Mouse (Mus musculus) MEL (cell line): ENCODE measurements around the gene Dock7. TPM values are rescaled to one million over a fixed set of nuclear protein-coding genes. Genes with fewer than 3 reads are reported as not detected.
A peak's percentile ranks its signal among the peaks of the same experiment; 100 is the strongest.

Source experiments
- DNase-seq: peaks from one replicate; pipeline ENCODE4 v3.0.0; 2011; ENCODE audit warnings: low read depth, low spot score
- H3K27ac ChIP-seq: 2 replicates; pipeline ENCODE4 v1.5.1; 2012; ENCODE audit warnings: low read depth, mild to moderate bottlenecking, control low read depth, low read length, moderate library complexity; ENCODE audit not compliant: control insufficient read depth
- H3K27me3 ChIP-seq, 2 experiments: fragments of 150-350 bp in 1 of 2; sonication (generic) in 1 of 2; 2 replicates each; pipeline ENCODE4 v1.6.1; 2012; ENCODE audit warnings: low read length in 2 of 2, mild to moderate bottlenecking in 2 of 2, improper control_type of control experiment in 1 of 2, moderate library complexity in 1 of 2; ENCODE audit not compliant: insufficient read depth in 2 of 2, control insufficient read depth in 1 of 2
- H3K36me3 ChIP-seq, 2 experiments: 2 replicates each; pipeline ENCODE4 v1.6.1; 2012 to 2014; ENCODE audit warnings: low read length in 2 of 2, improper control_type of control experiment in 1 of 2, inconsistent platforms in 1 of 2, mild to moderate bottlenecking in 1 of 2; ENCODE audit not compliant: insufficient read depth in 2 of 2, control insufficient read depth in 1 of 2
- H3K4me1 ChIP-seq, 2 experiments: fragments of 150-350 bp in 1 of 2; sonication (generic) in 1 of 2; 2 replicates each; pipeline ENCODE4 v1.6.1; 2012; ENCODE audit warnings: low read length in 2 of 2, improper control_type of control experiment in 1 of 2, mild to moderate bottlenecking in 1 of 2; ENCODE audit not compliant: insufficient read depth in 2 of 2, control insufficient read depth in 1 of 2
- H3K4me3 ChIP-seq, 2 experiments: fragments of 150-350 bp in 1 of 2; sonication (generic) in 1 of 2; 2 replicates each; pipeline ENCODE4 v1.5.1; 2012; ENCODE audit warnings: low read depth in 2 of 2, low read length in 2 of 2, mild to moderate bottlenecking in 2 of 2, moderate library complexity in 2 of 2, control low read depth in 1 of 2, improper control_type of control experiment in 1 of 2; ENCODE audit not compliant: control insufficient read depth in 1 of 2, insufficient read depth in 1 of 2
- H3K79me2 ChIP-seq: 2 replicates; pipeline ENCODE4 v1.6.1; 2012; ENCODE audit warnings: mild to moderate bottlenecking, low read length, moderate library complexity; ENCODE audit not compliant: control insufficient read depth, poor library complexity, insufficient read depth
- H3K9ac ChIP-seq: 2 replicates; pipeline ENCODE4 v1.6.1; 2012; ENCODE audit warnings: low read depth, mild to moderate bottlenecking, control low read depth, low read length, moderate library complexity; ENCODE audit not compliant: control insufficient read depth, poor library complexity, severe bottlenecking
- H3K9me3 ChIP-seq: fragments of 150-350 bp; sonication (generic); replicated peaks from 2 replicates; pipeline ENCODE4 v1.6.1; 2012; ENCODE audit warnings: mild to moderate bottlenecking, low read length, improper control_type of control experiment, moderate library complexity; ENCODE audit not compliant: insufficient read depth
- CHD1 ChIP-seq: IDR thresholded peaks from 2 replicates; pipeline ENCODE4 v1.6.1; 2012; ENCODE audit warnings: low read depth, mild to moderate bottlenecking, inconsistent platforms, low read length, improper control_type of control experiment
- CHD2 ChIP-seq: IDR thresholded peaks from 2 replicates; pipeline ENCODE4 v1.6.1; 2011; ENCODE audit warnings: low read length, improper control_type of control experiment
- CTCF ChIP-seq, 3 experiments: IDR thresholded peaks in 2 of 3; conservative IDR thresholded peaks in 1 of 3; 2 replicates each; pipeline ENCODE4 v1.5.1; 2011 to 2012; ENCODE audit warnings: low read length in 3 of 3, low read depth in 2 of 3, mild to moderate bottlenecking in 2 of 3, improper control_type of control experiment in 1 of 3, inconsistent platforms in 1 of 3, mixed read lengths in 1 of 3, moderate library complexity in 1 of 3; ENCODE audit not compliant: control insufficient read depth in 1 of 3, insufficient read depth in 1 of 3, poor library complexity in 1 of 3, severe bottlenecking in 1 of 3
- E2F4 ChIP-seq: IDR thresholded peaks from 2 replicates; pipeline ENCODE4 v1.6.1; 2011; ENCODE audit warnings: low read depth, low read length, improper control_type of control experiment, borderline replicate concordance
- ELF1 ChIP-seq: IDR thresholded peaks from 2 replicates; pipeline ENCODE4 v1.6.1; 2014; ENCODE audit warnings: low read depth, mild to moderate bottlenecking, inconsistent platforms, low read length, improper control_type of control experiment, moderate library complexity
- JUND ChIP-seq: IDR thresholded peaks from 2 replicates; pipeline ENCODE4 v1.6.1; 2011; ENCODE audit warnings: low read depth, mild to moderate bottlenecking, improper control_type of control experiment, low read length
- KAT2A ChIP-seq: conservative IDR thresholded peaks from 2 replicates; pipeline ENCODE4 v1.6.1; 2012; ENCODE audit warnings: low read depth, low read length, improper control_type of control experiment, inconsistent platforms
- MAX ChIP-seq: IDR thresholded peaks from 2 replicates; pipeline ENCODE4 v1.6.1; 2011; ENCODE audit warnings: low read length, improper control_type of control experiment
- MXI1 ChIP-seq: IDR thresholded peaks from 2 replicates; pipeline ENCODE4 v1.6.1; 2011; ENCODE audit warnings: mild to moderate bottlenecking, low read depth, low read length, improper control_type of control experiment
- MYB ChIP-seq: IDR thresholded peaks from 2 replicates; pipeline ENCODE4 v1.6.1; 2011; ENCODE audit warnings: mild to moderate bottlenecking, low read depth, low read length, improper control_type of control experiment
- MYC ChIP-seq: IDR thresholded peaks from 2 replicates; pipeline ENCODE4 v1.6.1; 2011; ENCODE audit warnings: low read depth, mild to moderate bottlenecking, low read length, improper control_type of control experiment, moderate library complexity
- POLR2A ChIP-seq, 2 experiments: IDR thresholded peaks; 2 replicates each; pipeline ENCODE4 v1.6.1; 2011 to 2012; ENCODE audit warnings: low read length in 2 of 2, mild to moderate bottlenecking in 2 of 2, control low read depth in 1 of 2, improper control_type of control experiment in 1 of 2, low read depth in 1 of 2, moderate library complexity in 1 of 2; ENCODE audit not compliant: control insufficient read depth in 1 of 2, insufficient read depth in 1 of 2, poor library complexity in 1 of 2
- POLR2AphosphoS2 ChIP-seq: IDR thresholded peaks from 2 replicates; pipeline ENCODE4 v1.6.1; 2011; ENCODE audit warnings: low read length, improper control_type of control experiment
- RAD21 ChIP-seq: IDR thresholded peaks from 2 replicates; pipeline ENCODE4 v1.6.1; 2011; ENCODE audit warnings: mild to moderate bottlenecking, low read depth, low read length, improper control_type of control experiment
- RCOR1 ChIP-seq: IDR thresholded peaks from 2 replicates; pipeline ENCODE4 v1.6.1; 2012; ENCODE audit warnings: low read depth, mild to moderate bottlenecking, inconsistent platforms, low read length, improper control_type of control experiment
- SIN3A ChIP-seq: IDR thresholded peaks from 2 replicates; pipeline ENCODE4 v1.6.1; 2012; ENCODE audit warnings: low read length, improper control_type of control experiment, inconsistent platforms
- TCF12 ChIP-seq: IDR thresholded peaks from 2 replicates; pipeline ENCODE4 v1.6.1; 2014; ENCODE audit warnings: low read depth, mild to moderate bottlenecking, inconsistent platforms, low read length, improper control_type of control experiment, moderate library complexity
- ZKSCAN1 ChIP-seq: IDR thresholded peaks from 2 replicates; pipeline ENCODE4 v1.6.1; 2012; ENCODE audit warnings: low read depth, mild to moderate bottlenecking, inconsistent platforms, low read length, improper control_type of control experiment, moderate library complexity
- ZNF384 ChIP-seq: IDR thresholded peaks from 2 replicates; pipeline ENCODE4 v1.6.1; 2012; ENCODE audit warnings: low read depth, mild to moderate bottlenecking, inconsistent platforms, low read length, improper control_type of control experiment
- polyA plus RNA-seq, 2 experiments: library from polyadenylated mRNA; stranded (reverse) in 1 of 2; unstranded in 1 of 2; fragments of >175 nt in 1 of 2; fragments of >200 nt in 1 of 2; gene quantifications; 2 replicates each; pipeline versions ENCODE4 v1.2.1 to v1.2.4; 2012; ENCODE audit warnings: low replicate concordance in 2 of 2, low read depth in 1 of 2; ENCODE audit not compliant: insufficient read length in 2 of 2, insufficient read depth in 1 of 2, missing spikeins in 1 of 2
- total RNA-seq: library from RNA; depleted of rRNA; stranded (reverse); fragments of 300-350 nt; gene quantifications from 2 replicates; pipeline ENCODE4 v1.2.3, GENCODE M21; 2012

Gene Dock7
- total and polyA plus RNA-seq, 3 experiments, result 19.5 to 19.8 TPM; not detected in 1

DNA sequence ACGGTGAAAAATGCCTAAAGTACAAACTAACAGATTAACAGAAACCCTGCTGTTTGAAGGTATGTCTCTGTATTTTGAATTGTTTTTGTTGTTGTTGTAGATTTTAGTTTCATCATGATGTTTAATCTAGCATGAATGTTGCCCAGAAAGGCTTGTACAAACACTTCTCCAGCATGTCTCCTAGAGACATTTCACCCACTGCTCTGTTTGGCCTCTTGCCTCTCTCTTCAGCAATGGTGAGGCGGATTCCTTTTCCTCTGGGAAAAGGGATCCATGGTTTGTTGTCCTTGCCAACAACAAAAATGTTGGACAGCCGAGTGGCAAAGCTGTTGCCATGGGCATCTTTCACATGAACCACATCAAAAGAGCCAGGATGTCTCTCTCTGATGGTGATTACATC lies 17.9 kb downstream of the Dock7 start:
- H3K27ac ChIP-seq, result no peak overlapping the region
- no peaks in the 10 kb centered on the region for H3K9me3 ChIP-seq
- H3K9ac ChIP-seq, result no peak overlapping the region
- DNase-seq, result no peak
- H3K36me3 ChIP-seq, result no peaks in the 10 kb centered on the region
- H3K4me1 ChIP-seq, result no peaks in the 10 kb centered on the region
- H3K27me3 ChIP-seq, result no peaks in the 10 kb centered on the region
- no peak for TF ChIP-seq POLR2AphosphoS2
- TF ChIP-seq E2F4, result no peak
- TF ChIP-seq, all 39 proteins: peak for 0
- Histone ChIP-seq H3K79me2 (no peaks in the 10 kb centered on the region), H3K4me3 (no peak overlapping the region)

DNA sequence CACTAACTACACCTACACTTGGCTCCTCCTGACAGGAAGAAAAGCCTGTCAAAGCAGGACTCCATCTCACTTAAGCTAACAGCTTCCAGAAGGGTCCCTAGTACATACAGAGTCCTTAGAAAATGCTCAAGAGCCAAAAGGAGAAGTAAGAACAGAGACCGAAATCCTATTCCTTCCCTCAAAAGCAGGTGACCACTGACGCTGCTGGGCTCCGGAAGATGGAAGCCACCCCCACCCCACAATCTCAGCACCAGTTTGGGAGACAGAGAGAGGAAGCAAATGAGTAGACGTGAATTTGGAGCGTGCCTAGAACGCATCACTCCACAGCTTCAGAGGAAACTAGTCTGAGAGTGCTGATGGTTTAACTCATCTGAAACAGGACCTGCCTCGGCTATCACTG lies 20.0 kb downstream of the Dock7 start:
- DNase-seq, result no peak
- no peaks in the 10 kb centered on the region for H3K27me3 ChIP-seq
- H3K4me1 ChIP-seq, result no peaks in the 10 kb centered on the region
- TF ChIP-seq MXI1, result no peak
- no peak for TF ChIP-seq KAT2A
- no peak for TF ChIP-seq SIN3A
- TF ChIP-seq MYB, result no peak
- TF ChIP-seq TCF12, result no peak
- no peak for TF ChIP-seq POLR2A (IDR thresholded peaks at IDR 0.05; ENCODE audit: control insufficient read depth in 1 of 2, insufficient read depth in 1 of 2, low read depth in 1 of 2, low read length in 2 of 2, poor library complexity in 1 of 2)
- TF ChIP-seq ELF1, result no peak
- no peak for TF ChIP-seq MYC
- no peak for TF ChIP-seq CTCF (IDR thresholded peaks at IDR 0.05 in 2 of 3, conservative IDR thresholded peaks at IDR 0.05 in 1 of 3; ENCODE audit: control insufficient read depth in 1 of 3, insufficient read depth in 1 of 3, low read depth in 2 of 3, low read length in 3 of 3, poor library complexity in 1 of 3, severe bottlenecking in 1 of 3)
- TF ChIP-seq ZNF384, result no peak
- no peak for TF ChIP-seq RCOR1
- no peak for TF ChIP-seq E2F4
- H3K27ac ChIP-seq, result no peak overlapping the region
- no peaks in the 10 kb centered on the region for H3K36me3 ChIP-seq
- H3K9ac ChIP-seq, result no peak overlapping the region
- H3K79me2 ChIP-seq, result no peaks in the 10 kb centered on the region
- no peak overlapping the region for H3K4me3 ChIP-seq
- no peaks in the 10 kb centered on the region for H3K9me3 ChIP-seq

DNA sequence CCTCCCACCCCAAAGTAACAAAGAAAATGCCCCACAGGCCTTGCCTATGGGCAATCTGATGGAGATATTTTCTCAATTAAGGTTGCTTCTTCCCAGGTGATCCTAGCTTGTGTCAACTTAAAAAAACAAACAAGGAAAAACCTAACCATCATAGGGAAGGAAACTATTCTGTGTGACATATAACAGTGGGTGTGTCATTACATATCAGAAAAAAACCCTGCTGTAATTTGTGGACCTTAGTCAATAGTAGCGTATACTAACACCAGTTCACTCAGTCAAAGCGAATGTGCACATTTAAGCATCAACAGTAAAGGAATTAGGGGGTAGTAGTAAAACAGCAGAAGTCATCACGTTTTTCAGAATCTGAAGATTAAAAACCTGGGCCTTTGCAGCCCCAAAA lies 28.9 kb downstream of the Dock7 start:
- Histone ChIP-seq H3K79me2 (no peaks in the 10 kb centered on the region), H3K27ac (peak overlapping the region; percentile 49; the same call in 1 of the 2 replicates), H3K4me1 (peaks cover 20 to 35% of the 10 kb centered on the region in 2 experiments), H3K36me3 (peaks cover 0 to 32% of the 10 kb centered on the region in 2 experiments; a peak in 2 of 4 replicates), H3K9me3 (no peaks in the 10 kb centered on the region), H3K9ac (no peak overlapping the region), H3K27me3 (no peaks in the 10 kb centered on the region), H3K4me3 (no peak overlapping the region)
- no peak for DNase-seq
- TF ChIP-seq ZKSCAN1 (no peak), MAX (no peak), MYB (no peak), JUND (no peak), CHD1 (no peak), POLR2A (IDR thresholded peaks at IDR 0.05; ENCODE audit: control insufficient read depth in 1 of 2, insufficient read depth in 1 of 2, low read depth in 1 of 2, low read length in 2 of 2, poor library complexity in 1 of 2) (no peak), RAD21 (no peak), CHD2 (no peak), MYC (no peak)
